Mouse (Mus musculus) kidney, embryonic 15.5 days (tissue): Measurements from ENCODE around the gene Lrrc10. TPM values are rescaled to one million over a fixed set of nuclear protein-coding genes. Genes with fewer than 3 reads are reported as not detected.
A peak's percentile ranks its signal among the peaks of the same experiment; 100 is the strongest.

ENCODE experiments used
- ATAC-seq: fragments of 200-750 bp; cut with Nextera tagmentation; replicated peaks from 2 replicates; pipeline ENCODE4 v1.8.0; 2017; ENCODE audit warnings: moderate TSS enrichment; ENCODE audit not compliant: low FRiP score
- H3K27ac ChIP-seq: fragments of 300-500 bp; sonication (generic); 2 replicates; pipeline ENCODE4 v1.5.1; 2015; ENCODE audit warnings: mild to moderate bottlenecking, inconsistent platforms
- H3K27me3 ChIP-seq: fragments of 300-500 bp; sonication (generic); 2 replicates; pipeline ENCODE4 v1.6.1; 2015; ENCODE audit warnings: inconsistent platforms
- H3K36me3 ChIP-seq: fragments of 300-500 bp; sonication (generic); 2 replicates; pipeline ENCODE4 v1.6.1; 2015; ENCODE audit warnings: inconsistent platforms
- H3K4me1 ChIP-seq: fragments of 300-500 bp; sonication (generic); 2 replicates; pipeline ENCODE4 v1.6.1; 2015; ENCODE audit warnings: inconsistent platforms
- H3K4me2 ChIP-seq: fragments of 300-500 bp; sonication (generic); 2 replicates; pipeline ENCODE4 v1.6.1; 2015; ENCODE audit warnings: moderate library complexity, mild to moderate bottlenecking, inconsistent platforms
- H3K4me3 ChIP-seq: fragments of 300-500 bp; sonication (generic); replicated peaks from 2 replicates; pipeline ENCODE4 v1.5.1; 2015; ENCODE audit warnings: mild to moderate bottlenecking, inconsistent platforms
- H3K9ac ChIP-seq: fragments of 300-500 bp; sonication (generic); 2 replicates; pipeline ENCODE4 v1.6.1; 2015; ENCODE audit warnings: mild to moderate bottlenecking, inconsistent platforms
- H3K9me3 ChIP-seq: fragments of 300-500 bp; sonication (generic); replicated peaks from 2 replicates; pipeline ENCODE4 v1.6.1; 2016; ENCODE audit warnings: inconsistent platforms
- WGBS: fragments of 180-500 bp; shearing (Covaris S2); methylation state at CpG from one replicate; pipeline ENCODE4 v1.1.7; 2015; ENCODE audit warnings: mixed read lengths; 5-methylcytosine and 5-hydroxymethylcytosine counted together
- polyA plus RNA-seq: library from polyadenylated mRNA; unstranded; fragments of >200 nt; fragmentation: Nextera tagmentation; extraction: Ambion mirVana; gene quantifications from 2 replicates; pipeline ENCODE4 v1.2.1, GENCODE M21; 2015

The Lrrc10 gene
- polyA plus RNA-seq, 1 experiment from 2014 or later = not detected

DNA sequence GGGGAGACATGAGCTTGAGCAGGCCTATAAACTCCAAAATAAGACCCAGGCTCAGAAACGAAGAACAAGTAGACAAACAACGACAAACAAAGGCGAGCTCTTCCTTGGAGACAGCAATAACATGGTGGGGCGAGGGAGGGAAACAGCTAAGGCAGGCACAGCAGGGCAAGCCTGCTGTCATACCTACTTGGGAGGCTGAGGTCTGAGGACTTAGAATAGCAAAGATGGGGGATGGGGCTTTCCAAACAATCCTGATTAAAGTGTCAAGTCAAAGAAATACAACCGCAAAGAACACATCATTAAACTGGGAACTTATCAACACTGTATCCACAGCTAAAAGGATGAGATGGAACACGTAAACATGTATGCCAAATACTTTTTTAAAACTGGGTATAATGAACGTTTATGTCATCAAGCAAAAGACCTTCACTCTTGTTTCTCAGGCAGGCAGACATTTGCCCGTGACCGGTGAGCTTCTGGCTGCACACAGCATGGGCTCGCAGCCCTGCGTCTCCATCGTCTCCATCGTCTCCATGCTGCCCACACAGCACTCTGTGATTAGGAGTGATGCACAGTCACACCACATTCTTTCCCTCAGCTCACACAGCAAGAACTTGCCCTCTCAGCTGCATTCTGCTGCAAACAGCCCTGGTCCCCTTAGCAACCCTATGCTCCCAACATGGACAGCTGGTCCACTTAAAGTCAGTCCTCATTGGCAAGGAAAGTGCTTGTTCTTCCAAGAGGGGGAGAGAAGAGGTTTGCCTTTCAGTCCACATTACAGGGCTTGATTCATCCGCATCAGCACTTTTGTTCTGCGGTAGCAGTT, 49.6 kb downstream of the Lrrc10 start:
- Histone ChIP-seq H3K36me3 (peaks cover 17% of the 10 kb centered on the region), H3K4me1 (peaks cover 9% of the 10 kb centered on the region), H3K27me3 (no peaks in the 10 kb centered on the region), H3K27ac (peak overlapping the region; percentile 34), H3K9ac (no peak overlapping the region), H3K4me2 (no peak overlapping the region), H3K4me3 (no peak overlapping the region), H3K9me3 (no peaks in the 10 kb centered on the region)
- WGBS = 44% methylated on average over 15 of the region's 15 CpGs
- peak; percentile 70 for ATAC-seq

DNA sequence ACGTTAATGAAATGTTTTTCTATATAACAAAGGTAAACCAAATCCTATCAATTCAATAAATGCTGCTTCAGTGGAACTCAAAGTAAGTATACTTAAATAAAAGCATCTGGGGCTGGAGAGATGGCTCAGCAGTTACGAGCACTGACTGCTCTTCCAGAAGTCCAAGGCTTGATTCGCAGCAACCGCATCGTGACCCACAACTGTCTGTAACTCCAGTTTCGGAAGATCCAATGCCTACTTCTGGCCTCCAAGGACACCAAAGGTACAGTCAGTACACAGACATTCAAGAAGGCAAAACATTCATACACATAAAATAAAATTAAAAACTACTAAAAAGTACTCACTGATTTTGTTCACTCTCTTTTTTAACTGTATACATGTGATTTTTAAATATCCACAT, 51.0 kb downstream of the Lrrc10 start:
- Histone ChIP-seq H3K27ac (no peak overlapping the region), H3K27me3 (no peaks in the 10 kb centered on the region), H3K4me3 (no peak overlapping the region), H3K4me2 (no peak overlapping the region), H3K9me3 (no peaks in the 10 kb centered on the region), H3K36me3 (peaks cover 21% of the 10 kb centered on the region), H3K9ac (no peak overlapping the region), H3K4me1 (peaks cover 9% of the 10 kb centered on the region)
- 94% methylated on average over 6 of the region's 6 CpGs for WGBS
- no peak for ATAC-seq

Other genes with a start within 250 kb of the Lrrc10 start
- 0.16 and 0.23 TPM in 2 replicates for gene Myrfl, start 148.4 kb upstream of the Lrrc10 start, polyA plus RNA-seq
- gene Rab3ip, start 94.6 kb upstream of the Lrrc10 start, polyA plus RNA-seq = 114 and 121 TPM in 2 replicates
- not detected in 2 replicates for gene Gm10271, start 72.7 kb upstream of the Lrrc10 start, polyA plus RNA-seq
- gene Best3, start 59.0 kb upstream of the Lrrc10 start, polyA plus RNA-seq = 0.30 and 0.44 TPM in 2 replicates
- gene Cct2, start 18.5 kb downstream of the Lrrc10 start, polyA plus RNA-seq = 258 and 266 TPM in 2 replicates
- 17.0 and 17.8 TPM in 2 replicates for gene Frs2, start 103.2 kb downstream of the Lrrc10 start, polyA plus RNA-seq
- 68.6 and 71.1 TPM in 2 replicates for gene Yeats4, start 179.2 kb downstream of the Lrrc10 start, polyA plus RNA-seq
- not detected in 2 replicates for gene 9530003J23Rik, start 193.4 kb downstream of the Lrrc10 start, polyA plus RNA-seq
- gene Lyz2, start 237.0 kb downstream of the Lrrc10 start, polyA plus RNA-seq = 70.6 and 78.0 TPM in 2 replicates
- not detected in 2 replicates for gene Lyz1, start 247.5 kb downstream of the Lrrc10 start, polyA plus RNA-seq